Mouse (Mus musculus): ENCODE results near the gene Thrap3.

The Thrap3 gene

GRCm38 (mm10) chr4:126163067-126163659, 39.4 kb downstream of the Thrap3 start, which contains the start of gene Sh3d21:
Sh3d21 (minus strand) TSS chr4:126163491.
- peak; percentile 32 for DNase-seq

GRCm38 (mm10) chr4:126162544-126163066, 40.0 kb downstream of the Thrap3 start:
- DNase-seq, result peak; percentile 92

- peak; percentile 23 for DNase-seq
These were observed 40.6 kb downstream of the Thrap3 start for GRCm38 (mm10) chr4:126161986-126162385.

- no peak for DNase-seq
These were observed 41.1 kb downstream of the Thrap3 start for GRCm38 (mm10) chr4:126161456-126161855.

GRCm38 (mm10) chr4:126160981-126161380, 41.6 kb downstream of the Thrap3 start:
- no peak for DNase-seq

- no peak for DNase-seq
These were observed 43.1 kb downstream of the Thrap3 start for GRCm38 (mm10) chr4:126159455-126159854.

- peak; percentile 12 for DNase-seq
These were observed 45.0 kb downstream of the Thrap3 start for GRCm38 (mm10) chr4:126157562-126157961.

- peak; percentile 17 for DNase-seq
These were observed 45.9 kb downstream of the Thrap3 start for GRCm38 (mm10) chr4:126156617-126157016.

GRCm38 (mm10) chr4:126155869-126156268, 46.7 kb downstream of the Thrap3 start:
- DNase-seq, result no peak

- no peak for DNase-seq
These were observed 47.4 kb downstream of the Thrap3 start for GRCm38 (mm10) chr4:126155183-126155582.

- DNase-seq, result no peak
These were observed 49.7 kb downstream of the Thrap3 start for GRCm38 (mm10) chr4:126152864-126153263.

- no peak for DNase-seq
These were observed 50.7 kb downstream of the Thrap3 start for GRCm38 (mm10) chr4:126151701-126152440.

GRCm38 (mm10) chr4:126150949-126151320, 51.6 kb downstream of the Thrap3 start:
- no peak for DNase-seq

- no peak for DNase-seq
These were observed 52.1 kb downstream of the Thrap3 start for GRCm38 (mm10) chr4:126150297-126150948.

GRCm38 (mm10) chr4:126149798-126150197, 52.8 kb downstream of the Thrap3 start:
- no peak for DNase-seq

GRCm38 (mm10) chr4:126149041-126149676, 53.4 kb downstream of the Thrap3 start:
- DNase-seq, result peak; percentile 58

GRCm38 (mm10) chr4:126148161-126148961, 54.2 kb downstream of the Thrap3 start:
- peak; percentile 55 for DNase-seq

- peak; percentile 75 for DNase-seq
These were observed 54.9 kb downstream of the Thrap3 start, which contains the start of gene Eva1b for GRCm38 (mm10) chr4:126147533-126148160. Eva1b (plus strand) TSS chr4:126147744.

GRCm38 (mm10) chr4:126146974-126147532, 55.5 kb downstream of the Thrap3 start:
- no peak for DNase-seq

- no peak for DNase-seq
These were observed 57.2 kb downstream of the Thrap3 start for GRCm38 (mm10) chr4:126145396-126145795.

- DNase-seq, result no peak
These were observed 61.5 kb downstream of the Thrap3 start for GRCm38 (mm10) chr4:126141021-126141420.

Data from retina, postnatal 1 day (tissue).